Mouse (Mus musculus): Measurements from ENCODE around the gene Srgap3.

DNA sequence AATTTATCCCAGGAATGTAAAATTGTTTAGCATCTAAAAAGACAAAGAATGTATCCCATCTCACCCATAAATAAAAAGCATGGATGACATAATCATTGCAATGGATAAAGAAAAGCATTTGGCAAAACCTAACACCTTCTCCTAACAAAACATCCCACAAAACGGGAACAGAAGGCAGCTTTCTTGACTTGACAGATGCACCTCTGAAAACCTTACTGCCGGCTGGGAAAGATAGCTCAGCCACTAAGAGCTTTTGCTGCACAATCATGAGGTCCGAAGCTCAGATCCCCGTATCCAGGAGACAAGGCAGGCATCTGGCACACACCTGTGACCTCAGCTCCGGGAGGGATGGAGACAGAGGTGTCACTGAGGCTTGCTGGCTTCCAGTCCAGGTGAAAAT lies 213.1 kb downstream of the Srgap3 start:
- no peak for TF ChIP-seq ZC3H11A (IDR thresholded peaks at IDR 0.05; ENCODE audit: borderline replicate concordance, low read depth, low read length)
- no peak for TF ChIP-seq MAFK (IDR thresholded peaks at IDR 0.05; ENCODE audit: insufficient read depth, low read depth, low read length)
- no peak for TF ChIP-seq ZNF384 (IDR thresholded peaks at IDR 0.05; ENCODE audit: low read depth, low read length)
- no peak for TF ChIP-seq HCFC1 (IDR thresholded peaks at IDR 0.05; ENCODE audit: borderline replicate concordance, insufficient read depth, low read length)
